Mouse (Mus musculus): Measurements from ENCODE around the gene Hint3. TPM values are rescaled to one million over a fixed set of nuclear protein-coding genes. Genes with fewer than 3 reads are reported as not detected.
"Not testable (repeated sequence)": the region's sequence is repeated elsewhere in the genome, so short reads cannot be mapped to it uniquely, and the experiment has no call there.

Gene Hint3
- polyA plus RNA-seq, 1 experiment from 2014 or later = 20.2 TPM

- H3K4me1 ChIP-seq (ENCODE audit: control insufficient read depth, insufficient read depth, low read length) = no peaks in the 10 kb centered on the region
- no peaks in the 10 kb centered on the region for H3K27me3 ChIP-seq (ENCODE audit: control insufficient read depth, insufficient read depth, low read depth, low read length)
- ATAC-seq = no peak
- no peaks in the 10 kb centered on the region for H3K9me3 ChIP-seq (replicated peaks; ENCODE audit: control insufficient read depth, low read length, poor library complexity, severe bottlenecking)
- H3K4me3 ChIP-seq (ENCODE audit: low read depth, low read length) = no peak overlapping the region
- no peak overlapping the region for H3K27ac ChIP-seq (ENCODE audit: low read length)
- no peak overlapping the region for H3K9ac ChIP-seq (ENCODE audit: low read depth, low read length)
- no peak overlapping the region for H3K4me2 ChIP-seq (ENCODE audit: low read length)
- WGBS = 100% methylated on average over 1 of the region's 1 CpGs
- no peaks in the 10 kb centered on the region for H3K36me3 ChIP-seq (ENCODE audit: control insufficient read depth, insufficient read depth, low read length)
These were observed 3.3 kb upstream of the Hint3 start for GRCm38 (mm10) chr10:30632718-30633117.

GRCm38 (mm10) chr10:30629977-30630376, 545 bp upstream of the Hint3 start:
- Histone ChIP-seq H3K27ac (ENCODE audit: low read length) (no peak overlapping the region), H3K27me3 (ENCODE audit: control insufficient read depth, insufficient read depth, low read depth, low read length) (no peaks in the 10 kb centered on the region), H3K4me1 (ENCODE audit: control insufficient read depth, insufficient read depth, low read length) (no peaks in the 10 kb centered on the region), H3K9ac (ENCODE audit: low read depth, low read length) (no peak overlapping the region), H3K9me3 (replicated peaks; ENCODE audit: control insufficient read depth, low read length, poor library complexity, severe bottlenecking) (no peaks in the 10 kb centered on the region), H3K36me3 (ENCODE audit: control insufficient read depth, insufficient read depth, low read length) (no peaks in the 10 kb centered on the region), H3K4me3 (ENCODE audit: low read depth, low read length) (no peak overlapping the region), H3K4me2 (ENCODE audit: low read length) (no peak overlapping the region)
- no peak for ATAC-seq

- H3K36me3 ChIP-seq (ENCODE audit: control insufficient read depth, insufficient read depth, low read length); H3K9ac ChIP-seq (ENCODE audit: low read depth, low read length); H3K9me3 ChIP-seq (replicated peaks; ENCODE audit: control insufficient read depth, low read length, poor library complexity, severe bottlenecking); H3K4me3 ChIP-seq (ENCODE audit: low read depth, low read length); H3K27ac ChIP-seq (ENCODE audit: low read length); ATAC-seq; H3K4me1 ChIP-seq (ENCODE audit: control insufficient read depth, insufficient read depth, low read length); H3K4me2 ChIP-seq (ENCODE audit: low read length); H3K27me3 ChIP-seq (ENCODE audit: control insufficient read depth, insufficient read depth, low read depth, low read length): not testable (repeated sequence)
- WGBS = 94% methylated on average over 11 of the region's 11 CpGs
These were observed 988 bp downstream of the Hint3 start for GRCm38 (mm10) chr10:30628444-30628843.

- Histone ChIP-seq H3K4me1 (ENCODE audit: control insufficient read depth, insufficient read depth, low read length) (no peaks in the 10 kb centered on the region), H3K36me3 (ENCODE audit: control insufficient read depth, insufficient read depth, low read length) (no peaks in the 10 kb centered on the region), H3K27me3 (ENCODE audit: control insufficient read depth, insufficient read depth, low read depth, low read length) (no peaks in the 10 kb centered on the region), H3K4me3 (ENCODE audit: low read depth, low read length) (no peak overlapping the region), H3K9me3 (replicated peaks; ENCODE audit: control insufficient read depth, low read length, poor library complexity, severe bottlenecking) (no peaks in the 10 kb centered on the region), H3K9ac (ENCODE audit: low read depth, low read length) (no peak overlapping the region), H3K27ac (ENCODE audit: low read length) (no peak overlapping the region), H3K4me2 (ENCODE audit: low read length) (no peak overlapping the region)
- 39% methylated on average over 1 of the region's 1 CpGs for WGBS
- ATAC-seq = no peak
These were observed 1.9 kb downstream of the Hint3 start for GRCm38 (mm10) chr10:30627548-30627947.

- Histone ChIP-seq H3K27ac (ENCODE audit: low read length) (no peak overlapping the region), H3K36me3 (ENCODE audit: control insufficient read depth, insufficient read depth, low read length) (no peaks in the 10 kb centered on the region), H3K4me3 (ENCODE audit: low read depth, low read length) (no peak overlapping the region), H3K27me3 (ENCODE audit: control insufficient read depth, insufficient read depth, low read depth, low read length) (no peaks in the 10 kb centered on the region), H3K4me1 (ENCODE audit: control insufficient read depth, insufficient read depth, low read length) (no peaks in the 10 kb centered on the region), H3K9ac (ENCODE audit: low read depth, low read length) (no peak overlapping the region), H3K4me2 (ENCODE audit: low read length) (no peak overlapping the region), H3K9me3 (replicated peaks; ENCODE audit: control insufficient read depth, low read length, poor library complexity, severe bottlenecking) (no peaks in the 10 kb centered on the region)
- WGBS = 69% methylated on average over 5 of the region's 5 CpGs
- ATAC-seq = no peak
These were observed 5.0 kb downstream of the Hint3 start for GRCm38 (mm10) chr10:30624161-30625019.

- Histone ChIP-seq H3K9ac (ENCODE audit: low read depth, low read length) (no peak overlapping the region), H3K9me3 (replicated peaks; ENCODE audit: control insufficient read depth, low read length, poor library complexity, severe bottlenecking) (no peaks in the 10 kb centered on the region), H3K36me3 (ENCODE audit: control insufficient read depth, insufficient read depth, low read length) (no peaks in the 10 kb centered on the region), H3K4me3 (ENCODE audit: low read depth, low read length) (no peak overlapping the region), H3K4me1 (ENCODE audit: control insufficient read depth, insufficient read depth, low read length) (peaks cover 3% of the 10 kb centered on the region; the same call in 1 of the 2 replicates), H3K27ac (ENCODE audit: low read length) (no peak overlapping the region), H3K4me2 (ENCODE audit: low read length) (no peak overlapping the region), H3K27me3 (ENCODE audit: control insufficient read depth, insufficient read depth, low read depth, low read length) (no peaks in the 10 kb centered on the region)
- no peak for ATAC-seq
These were observed 6.5 kb downstream of the Hint3 start for GRCm38 (mm10) chr10:30622928-30623327.

GRCm38 (mm10) chr10:30618918-30619210, 10.6 kb downstream of the Hint3 start:
- H3K4me3 ChIP-seq (ENCODE audit: low read depth, low read length) = peak overlapping the region; percentile 67
- WGBS = 43% methylated on average over 3 of the region's 3 CpGs
- no peak for ATAC-seq
- peaks cover 10% of the 10 kb centered on the region for H3K4me1 ChIP-seq (ENCODE audit: control insufficient read depth, insufficient read depth, low read length)
- no peaks in the 10 kb centered on the region for H3K36me3 ChIP-seq (ENCODE audit: control insufficient read depth, insufficient read depth, low read length)
- peak overlapping the region; percentile 62 for H3K4me2 ChIP-seq (ENCODE audit: low read length)
- H3K9ac ChIP-seq (ENCODE audit: low read depth, low read length) = peak overlapping the region; percentile 79
- H3K9me3 ChIP-seq (replicated peaks; ENCODE audit: control insufficient read depth, low read length, poor library complexity, severe bottlenecking) = no peaks in the 10 kb centered on the region
- no peaks in the 10 kb centered on the region for H3K27me3 ChIP-seq (ENCODE audit: control insufficient read depth, insufficient read depth, low read depth, low read length)
- H3K27ac ChIP-seq (ENCODE audit: low read length) = peak overlapping the region; percentile 96

GRCm38 (mm10) chr10:30618091-30618917, 11.1 kb downstream of the Hint3 start:
- peak overlapping the region; percentile 96 for H3K27ac ChIP-seq (ENCODE audit: low read length)
- H3K9ac ChIP-seq (ENCODE audit: low read depth, low read length) = peak overlapping the region; percentile 79
- no peaks in the 10 kb centered on the region for H3K36me3 ChIP-seq (ENCODE audit: control insufficient read depth, insufficient read depth, low read length)
- no peaks in the 10 kb centered on the region for H3K9me3 ChIP-seq (replicated peaks; ENCODE audit: control insufficient read depth, low read length, poor library complexity, severe bottlenecking)
- WGBS = 1% methylated on average over 49 of the region's 49 CpGs
- peak overlapping the region; percentile 67 for H3K4me3 ChIP-seq (ENCODE audit: low read depth, low read length)
- H3K4me1 ChIP-seq (ENCODE audit: control insufficient read depth, insufficient read depth, low read length) = peaks cover 10% of the 10 kb centered on the region
- no peaks in the 10 kb centered on the region for H3K27me3 ChIP-seq (ENCODE audit: control insufficient read depth, insufficient read depth, low read depth, low read length)
- peak overlapping the region; percentile 62 for H3K4me2 ChIP-seq (ENCODE audit: low read length)
- peak; percentile 100 for ATAC-seq

GRCm38 (mm10) chr10:30613039-30613438, 16.4 kb downstream of the Hint3 start:
- Histone ChIP-seq H3K4me3 (ENCODE audit: low read depth, low read length) (no peak overlapping the region), H3K4me1 (ENCODE audit: control insufficient read depth, insufficient read depth, low read length) (peaks cover 7% of the 10 kb centered on the region; the same call in 1 of the 2 replicates), H3K4me2 (ENCODE audit: low read length) (no peak overlapping the region), H3K27ac (ENCODE audit: low read length) (no peak overlapping the region), H3K9me3 (replicated peaks; ENCODE audit: control insufficient read depth, low read length, poor library complexity, severe bottlenecking) (no peaks in the 10 kb centered on the region), H3K9ac (ENCODE audit: low read depth, low read length) (no peak overlapping the region), H3K27me3 (ENCODE audit: control insufficient read depth, insufficient read depth, low read depth, low read length) (no peaks in the 10 kb centered on the region), H3K36me3 (ENCODE audit: control insufficient read depth, insufficient read depth, low read length) (0 out of 2 replicates have a peak, but pooled peaks cover 3% of the 10 kb centered on the region)
- 87% methylated on average over 4 of the region's 4 CpGs for WGBS
- ATAC-seq = no peak

Data from midbrain, embryonic 16.5 days (tissue).